Mouse (Mus musculus): Measurements from ENCODE around the gene Cx3cr1.

DNA sequence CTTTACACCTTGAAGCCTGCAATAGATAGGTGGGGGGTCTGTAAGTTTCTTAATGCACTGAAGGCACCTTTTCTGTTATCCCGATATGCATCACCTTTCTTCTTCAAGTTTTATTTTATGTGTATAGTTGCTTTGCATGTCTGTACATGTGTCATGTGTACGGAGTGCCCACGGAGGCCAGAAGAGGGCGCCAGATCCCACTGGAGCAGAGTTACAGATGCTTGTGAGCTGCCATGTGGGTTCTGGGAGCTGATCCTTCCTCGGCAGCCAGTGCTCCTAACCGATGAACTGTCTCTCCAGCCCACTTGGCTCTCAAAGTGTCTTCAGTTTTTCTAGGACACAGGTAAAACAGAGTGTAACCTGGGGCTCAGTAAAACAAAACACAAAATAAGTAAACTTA lies 11.6 kb upstream of the Cx3cr1 start:
- TF ChIP-seq CTCF (IDR thresholded peaks at IDR 0.05) (peak; percentile 14; the same call in 1 of the 2 replicates), POLR2A (IDR thresholded peaks at IDR 0.05; ENCODE audit: insufficient read depth, low read depth, low read length) (no peak), EP300 (IDR thresholded peaks at IDR 0.05; ENCODE audit: insufficient read depth, low read depth, low read length) (no peak)
